Mouse (Mus musculus) forebrain, embryonic 13.5 days (tissue): ENCODE measurements at regions not wholly inside any gene's neighbourhood (a gene's known extent, or its start where the extent isn't known, plus 50 kb on each side); places are given as distances from the start of the nearest gene placed in this dataset.

Source experiments
- ATAC-seq: fragments of 200-750 bp; cut with Nextera tagmentation; 2 replicates; pipeline ENCODE4 v1.8.0; 2017
- H3K27ac ChIP-seq: fragments of 300-500 bp; sonication (generic); 2 replicates; pipeline ENCODE4 v1.5.1; 2015; ENCODE audit warnings: inconsistent platforms, mild to moderate bottlenecking, moderate library complexity
- H3K27me3 ChIP-seq: fragments of 300-500 bp; sonication (generic); 2 replicates; pipeline ENCODE4 v1.6.1; 2015; ENCODE audit warnings: mild to moderate bottlenecking, inconsistent platforms
- H3K36me3 ChIP-seq: fragments of 300-500 bp; sonication (generic); 2 replicates; pipeline ENCODE4 v1.6.1; 2015; ENCODE audit warnings: mild to moderate bottlenecking, inconsistent platforms; ENCODE audit not compliant: poor library complexity, severe bottlenecking
- H3K4me1 ChIP-seq: fragments of 300-500 bp; sonication (generic); 2 replicates; pipeline ENCODE4 v1.6.1; 2015; ENCODE audit warnings: inconsistent platforms
- H3K4me2 ChIP-seq: fragments of 300-500 bp; sonication (generic); 2 replicates; pipeline ENCODE4 v1.6.1; 2015; ENCODE audit warnings: inconsistent platforms, mild to moderate bottlenecking, moderate library complexity
- H3K4me3 ChIP-seq: fragments of 300-500 bp; sonication (generic); 2 replicates; pipeline ENCODE4 v1.5.1; 2015; ENCODE audit warnings: mild to moderate bottlenecking, inconsistent platforms
- H3K9ac ChIP-seq: fragments of 300-500 bp; sonication (generic); 2 replicates; pipeline ENCODE4 v1.6.1; 2015; ENCODE audit warnings: mild to moderate bottlenecking, inconsistent platforms
- H3K9me3 ChIP-seq: fragments of 300-500 bp; sonication (generic); replicated peaks from 2 replicates; pipeline ENCODE4 v1.6.1; 2016; ENCODE audit warnings: inconsistent platforms
- WGBS: fragments of 180-500 bp; shearing (Covaris S2); methylation state at CpG from one replicate; pipeline ENCODE4 v1.1.7; 2015; 5-methylcytosine and 5-hydroxymethylcytosine counted together

DNA sequence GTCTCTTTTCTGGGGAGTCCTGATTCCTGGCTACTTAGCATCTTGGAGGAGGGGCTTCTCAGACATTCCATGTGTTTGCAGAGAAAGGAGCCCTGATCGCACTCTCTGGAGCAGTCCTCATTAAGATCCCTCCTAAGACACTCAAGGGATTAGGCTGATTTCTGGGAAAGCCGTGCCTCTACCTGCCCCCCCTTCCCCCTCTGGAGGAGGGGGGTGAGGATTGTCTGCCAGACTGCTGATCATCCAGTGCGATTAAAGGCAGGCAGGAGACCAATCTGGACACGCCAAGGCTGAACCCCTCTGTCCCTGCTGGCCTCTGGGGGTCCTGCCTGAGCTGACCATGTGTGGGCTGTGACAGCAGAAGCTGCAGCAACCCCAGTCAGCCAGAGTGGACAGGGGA, 65.4 kb downstream of the Vegfa start:
- no peaks in the 10 kb centered on the region for H3K9me3 ChIP-seq
- ATAC-seq: no peak
- H3K27ac ChIP-seq: no peak overlapping the region
- peaks cover 2% of the 10 kb centered on the region; the same call in 1 of the 2 replicates for H3K4me1 ChIP-seq
- H3K9ac ChIP-seq: no peak overlapping the region
- H3K4me2 ChIP-seq: no peak overlapping the region
- no peak overlapping the region for H3K4me3 ChIP-seq
- no peaks in the 10 kb centered on the region for H3K36me3 ChIP-seq
- H3K27me3 ChIP-seq: no peaks in the 10 kb centered on the region
- WGBS: 9% methylated on average over 4 of the region's 4 CpGs

DNA sequence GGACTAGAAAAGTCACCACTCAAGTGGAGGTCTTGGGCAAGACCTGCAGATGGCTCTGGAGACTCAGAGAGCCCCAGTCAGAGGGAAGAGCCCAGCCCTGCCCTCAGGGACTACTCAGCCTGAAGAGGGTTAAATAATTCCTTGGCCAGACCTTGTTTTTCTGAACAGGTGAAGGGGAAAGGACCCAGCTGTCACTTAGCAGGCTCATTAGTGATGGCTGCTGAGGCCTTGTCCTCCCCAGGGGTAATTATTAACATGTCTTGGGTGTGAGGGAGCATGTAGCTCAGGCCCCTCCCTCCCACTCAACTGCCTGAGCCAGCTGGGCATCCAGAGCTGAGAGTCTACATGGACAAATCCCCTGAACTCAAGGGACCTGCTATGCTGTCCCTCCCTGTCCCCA, 68.1 kb downstream of the Vegfa start:
- no peaks in the 10 kb centered on the region for H3K36me3 ChIP-seq
- no peaks in the 10 kb centered on the region for H3K9me3 ChIP-seq
- no peak overlapping the region for H3K4me3 ChIP-seq
- no peak for ATAC-seq
- no peak overlapping the region for H3K9ac ChIP-seq
- no peak overlapping the region for H3K4me2 ChIP-seq
- H3K27ac ChIP-seq: no peak overlapping the region
- peaks cover 2% of the 10 kb centered on the region; the same call in 1 of the 2 replicates for H3K4me1 ChIP-seq
- H3K27me3 ChIP-seq: no peaks in the 10 kb centered on the region

- no peaks in the 10 kb centered on the region for H3K9me3 ChIP-seq
- H3K27me3 ChIP-seq: no peaks in the 10 kb centered on the region
- no peak overlapping the region for H3K4me3 ChIP-seq
- WGBS: 80% methylated on average over 3 of the region's 3 CpGs
- no peak overlapping the region for H3K9ac ChIP-seq
- no peaks in the 10 kb centered on the region for H3K36me3 ChIP-seq
- ATAC-seq: no peak
- H3K4me1 ChIP-seq: peaks cover 2% of the 10 kb centered on the region; the same call in 1 of the 2 replicates
- no peak overlapping the region for H3K4me2 ChIP-seq
- no peak overlapping the region for H3K27ac ChIP-seq
These were observed 68.8 kb downstream of the Vegfa start for GRCm38 (mm10) chr17:45963332-45963731.

DNA sequence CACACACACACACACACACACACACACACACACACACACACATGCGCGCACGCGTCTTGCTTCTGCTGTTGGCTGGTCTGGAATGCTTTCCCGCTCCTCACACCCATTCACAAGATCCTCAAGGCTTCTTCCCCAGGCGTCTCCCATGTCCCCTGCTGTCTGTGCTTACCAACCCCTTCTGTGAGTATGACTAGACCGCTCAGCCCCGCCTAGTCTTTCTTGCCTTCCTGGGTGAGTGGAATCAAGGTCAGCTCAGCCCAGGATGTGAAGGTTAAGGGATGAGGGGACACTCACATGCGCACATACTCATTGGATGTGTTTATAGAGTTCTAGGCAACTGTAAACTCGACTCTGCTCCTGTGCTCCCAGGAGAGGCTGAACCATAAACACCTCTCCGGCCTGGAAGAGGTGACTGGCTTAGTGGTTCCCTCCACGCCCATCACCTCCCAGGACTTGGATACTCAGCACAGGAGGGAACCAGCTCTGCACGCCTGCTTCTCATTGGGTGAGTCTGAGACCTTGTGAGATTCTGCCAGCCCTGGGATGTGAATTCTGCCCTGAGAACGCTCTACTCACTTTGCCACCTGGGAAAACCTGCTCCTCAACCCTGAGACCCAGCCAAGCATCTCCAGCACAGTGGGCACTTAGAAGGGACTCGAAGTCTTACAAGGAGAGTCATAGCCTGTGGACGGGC, 70.4 kb downstream of the Vegfa start:
- H3K27ac ChIP-seq: no peak overlapping the region
- no peak overlapping the region for H3K4me2 ChIP-seq
- no peak for ATAC-seq
- no peaks in the 10 kb centered on the region for H3K27me3 ChIP-seq
- H3K4me1 ChIP-seq: peaks cover 2% of the 10 kb centered on the region; the same call in 1 of the 2 replicates
- H3K9ac ChIP-seq: no peak overlapping the region
- H3K36me3 ChIP-seq: no peaks in the 10 kb centered on the region
- H3K4me3 ChIP-seq: no peak overlapping the region
- H3K9me3 ChIP-seq: no peaks in the 10 kb centered on the region
- WGBS: 88% methylated on average over 16 of the region's 16 CpGs

DNA sequence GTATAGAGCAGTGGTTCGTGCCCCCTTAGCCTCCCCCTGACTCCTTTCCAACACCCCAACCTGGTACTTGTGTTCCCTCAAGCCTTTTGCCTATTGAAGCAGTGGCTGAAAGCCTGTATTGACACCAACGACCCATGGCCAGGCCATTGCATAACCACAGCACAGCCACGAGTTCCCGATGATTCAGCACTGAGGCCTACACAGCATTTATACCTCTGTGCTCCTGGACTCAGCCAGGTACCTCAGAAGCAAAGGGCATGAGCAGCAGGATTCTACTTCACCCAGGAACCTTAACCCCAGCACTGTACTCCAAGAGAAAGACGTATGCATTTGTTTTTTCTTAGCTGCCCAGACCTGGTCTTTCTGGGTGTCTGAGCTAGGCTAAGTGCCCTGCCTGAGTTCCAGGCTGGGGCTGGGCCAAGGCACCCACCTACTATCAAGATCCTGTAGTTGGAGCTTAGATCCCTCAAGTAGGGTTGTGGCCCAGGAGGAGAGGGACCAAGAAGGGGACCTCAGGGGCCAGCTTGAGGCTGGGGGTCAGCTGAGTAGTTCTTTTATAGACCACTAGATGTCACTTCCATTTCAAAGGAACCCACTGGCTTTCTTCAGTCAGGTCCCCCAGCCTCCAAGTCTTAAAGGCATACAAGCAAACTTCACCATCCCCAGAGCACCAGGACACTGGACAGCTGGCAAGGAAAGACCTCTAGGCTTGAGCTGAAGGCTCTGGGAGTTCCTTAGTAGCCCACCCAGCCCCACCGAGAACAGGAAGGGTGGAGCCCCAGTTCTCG, 73.9 kb downstream of the Vegfa start:
- WGBS: 86% methylated on average over 7 of the region's 7 CpGs
- no peaks in the 10 kb centered on the region for H3K4me1 ChIP-seq
- no peak overlapping the region for H3K4me3 ChIP-seq
- no peak overlapping the region for H3K27ac ChIP-seq
- no peak overlapping the region for H3K4me2 ChIP-seq
- no peak for ATAC-seq
- H3K36me3 ChIP-seq: no peaks in the 10 kb centered on the region
- H3K27me3 ChIP-seq: no peaks in the 10 kb centered on the region
- H3K9me3 ChIP-seq: no peaks in the 10 kb centered on the region
- no peak overlapping the region for H3K9ac ChIP-seq

- Histone ChIP-seq H3K27me3 (no peaks in the 10 kb centered on the region), H3K9ac (no peak overlapping the region)
- 55% methylated on average over 10 of the region's 10 CpGs for WGBS
These were observed 76.7 kb downstream of the Vegfa start for GRCm38 (mm10) chr17:45955481-45955880.

GRCm38 (mm10) chr17:45954824-45955223, 77.3 kb downstream of the Vegfa start:
- H3K4me1 ChIP-seq: no peaks in the 10 kb centered on the region
- ATAC-seq: no peak
- no peaks in the 10 kb centered on the region for H3K27me3 ChIP-seq
- H3K9ac ChIP-seq: no peak overlapping the region
- WGBS: 88% methylated on average over 7 of the region's 7 CpGs
- H3K4me2 ChIP-seq: no peak overlapping the region
- H3K4me3 ChIP-seq: no peak overlapping the region
- H3K27ac ChIP-seq: no peak overlapping the region
- no peaks in the 10 kb centered on the region for H3K36me3 ChIP-seq
- no peaks in the 10 kb centered on the region for H3K9me3 ChIP-seq

More at GRCm38 (mm10) chr17:45955481-45955880, 76.7 kb downstream of the Vegfa start:
- H3K4me1 ChIP-seq: no peaks in the 10 kb centered on the region
- H3K27ac ChIP-seq: no peak overlapping the region
- no peak overlapping the region for H3K4me2 ChIP-seq
- H3K9me3 ChIP-seq: no peaks in the 10 kb centered on the region
- ATAC-seq: no peak
- H3K4me3 ChIP-seq: no peak overlapping the region
- no peaks in the 10 kb centered on the region for H3K36me3 ChIP-seq

DNA sequence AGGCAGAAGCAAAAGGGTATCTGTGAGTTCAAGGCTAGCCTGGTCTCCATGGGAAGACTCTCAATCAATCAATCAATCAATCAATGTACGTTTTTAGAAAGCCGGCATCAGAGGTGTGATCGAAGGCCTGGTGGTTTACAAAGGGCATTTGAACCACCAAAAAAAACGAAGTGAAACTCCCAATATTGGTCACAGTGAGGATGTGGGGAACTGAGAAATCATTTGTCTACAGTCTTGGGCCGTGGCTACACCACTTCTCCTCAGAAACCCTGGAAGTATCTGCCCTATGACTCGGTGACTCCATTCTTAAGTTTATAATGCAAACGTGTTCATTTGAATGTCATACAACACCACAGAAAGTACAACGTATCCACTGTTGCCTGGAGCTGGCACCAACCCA, 78.6 kb downstream of the Vegfa start:
- no peaks in the 10 kb centered on the region for H3K27me3 ChIP-seq
- H3K9me3 ChIP-seq: no peaks in the 10 kb centered on the region
- no peak overlapping the region for H3K9ac ChIP-seq
- no peaks in the 10 kb centered on the region for H3K36me3 ChIP-seq
- no peak overlapping the region for H3K4me3 ChIP-seq
- 90% methylated on average over 8 of the region's 8 CpGs for WGBS
- ATAC-seq: no peak
- H3K4me1 ChIP-seq: no peaks in the 10 kb centered on the region
- no peak overlapping the region for H3K4me2 ChIP-seq
- H3K27ac ChIP-seq: no peak overlapping the region

GRCm38 (mm10) chr17:45950533-45951164, 81.5 kb downstream of the Vegfa start:
- H3K9ac ChIP-seq: no peak overlapping the region
- no peak for ATAC-seq
- no peaks in the 10 kb centered on the region for H3K4me1 ChIP-seq
- no peaks in the 10 kb centered on the region for H3K27me3 ChIP-seq
- no peak overlapping the region for H3K4me3 ChIP-seq
- H3K36me3 ChIP-seq: no peaks in the 10 kb centered on the region
- H3K27ac ChIP-seq: no peak overlapping the region
- 60% methylated on average over 9 of the region's 9 CpGs for WGBS
- no peak overlapping the region for H3K4me2 ChIP-seq
- no peaks in the 10 kb centered on the region for H3K9me3 ChIP-seq

DNA sequence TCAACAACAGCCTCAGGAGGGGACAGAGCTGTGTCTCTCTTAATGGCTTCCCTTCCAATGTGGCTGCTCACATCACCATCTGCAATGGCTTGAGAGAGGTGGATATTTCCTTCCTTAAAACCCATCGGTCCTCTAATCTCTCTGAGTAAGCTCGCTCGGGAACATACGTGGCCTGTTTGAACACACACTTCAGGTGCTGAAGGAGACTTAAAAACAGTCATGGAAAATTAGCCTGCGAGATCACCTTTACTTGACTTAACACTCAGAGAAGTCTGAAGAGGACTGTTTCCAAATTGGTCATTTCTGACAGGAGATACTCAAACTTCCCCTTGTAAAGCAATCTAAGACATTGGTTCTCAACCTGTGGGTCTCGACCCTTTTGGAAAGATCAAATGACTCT, 83.0 kb downstream of the Vegfa start:
- H3K36me3 ChIP-seq: no peaks in the 10 kb centered on the region
- ATAC-seq: no peak
- H3K9me3 ChIP-seq: no peaks in the 10 kb centered on the region
- no peaks in the 10 kb centered on the region for H3K27me3 ChIP-seq
- no peak overlapping the region for H3K4me2 ChIP-seq
- no peak overlapping the region for H3K9ac ChIP-seq
- H3K4me3 ChIP-seq: no peak overlapping the region
- no peaks in the 10 kb centered on the region for H3K4me1 ChIP-seq
- no peak overlapping the region for H3K27ac ChIP-seq
- 92% methylated on average over 6 of the region's 6 CpGs for WGBS

GRCm38 (mm10) chr17:45948314-45948935, 83.7 kb downstream of the Vegfa start:
- H3K36me3 ChIP-seq: no peaks in the 10 kb centered on the region
- ATAC-seq: no peak
- WGBS: 69% methylated on average over 5 of the region's 5 CpGs
- H3K9ac ChIP-seq: no peak overlapping the region
- H3K4me2 ChIP-seq: no peak overlapping the region
- H3K4me3 ChIP-seq: no peak overlapping the region
- no peak overlapping the region for H3K27ac ChIP-seq
- H3K9me3 ChIP-seq: no peaks in the 10 kb centered on the region
- no peaks in the 10 kb centered on the region for H3K4me1 ChIP-seq
- H3K27me3 ChIP-seq: no peaks in the 10 kb centered on the region

DNA sequence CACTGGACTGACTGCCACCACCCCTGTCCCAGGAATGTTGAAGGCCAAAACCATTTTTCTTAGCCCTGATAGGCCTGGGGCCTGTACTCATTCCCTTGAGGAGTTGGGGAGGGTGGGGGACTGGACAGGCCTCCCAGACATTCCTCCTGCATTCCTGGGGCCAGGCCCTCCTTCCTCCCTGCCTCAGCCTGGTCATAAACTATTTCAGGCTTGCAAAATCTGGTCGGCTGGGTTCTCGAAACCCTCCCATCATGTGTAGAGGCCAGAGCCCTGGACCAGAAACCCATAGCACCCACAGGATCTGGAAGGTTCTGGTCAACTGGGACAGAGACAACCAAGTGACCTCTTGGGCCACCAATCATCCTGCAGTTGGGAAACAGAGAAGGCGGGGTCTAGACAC, 87.2 kb downstream of the Vegfa start:
- no peak overlapping the region for H3K4me2 ChIP-seq
- H3K9me3 ChIP-seq: no peaks in the 10 kb centered on the region
- no peak for ATAC-seq
- H3K4me1 ChIP-seq: 0 out of 2 replicates have a peak, but pooled peaks cover 4% of the 10 kb centered on the region
- H3K36me3 ChIP-seq: no peaks in the 10 kb centered on the region
- WGBS: 93% methylated on average over 3 of the region's 3 CpGs
- no peak overlapping the region for H3K4me3 ChIP-seq
- no peak overlapping the region for H3K9ac ChIP-seq
- H3K27ac ChIP-seq: no peak overlapping the region
- H3K27me3 ChIP-seq: no peaks in the 10 kb centered on the region
